Mouse (Mus musculus) megakaryocyte, embryonic 14.5 days (primary cell): ENCODE results near the gene Farp2. TPM values are rescaled to one million over a fixed set of nuclear protein-coding genes. Genes with fewer than 3 reads are reported as not detected.
"Not testable (repeated sequence)": the region's sequence is repeated elsewhere in the genome, so short reads cannot be mapped to it uniquely, and the experiment has no call there.

Experiments
- H3K27me3 ChIP-seq: replicated peaks from 2 replicates; pipeline ENCODE3; 2012; ENCODE audit warnings: inconsistent platforms
- H3K36me3 ChIP-seq: replicated peaks from 2 replicates; pipeline ENCODE3; 2012; ENCODE audit warnings: low read length, inconsistent platforms, mixed read lengths
- H3K4me1 ChIP-seq: 2 replicates; pipeline ENCODE4 v1.6.1; 2012; ENCODE audit warnings: inconsistent platforms
- H3K4me3 ChIP-seq: replicated peaks from 2 replicates; pipeline ENCODE3; 2012; ENCODE audit warnings: moderate library complexity, mild to moderate bottlenecking, inconsistent platforms
- H3K9me3 ChIP-seq: 2 replicates; pipeline ENCODE4 v1.6.1; 2012; ENCODE audit warnings: inconsistent platforms
- FLI1 ChIP-seq: IDR thresholded peaks from 2 replicates; pipeline ENCODE4 v1.6.1; 2012; ENCODE audit warnings: low read length, inconsistent platforms, mixed read lengths
- GATA1 ChIP-seq: IDR thresholded peaks from 3 replicates; pipeline ENCODE4 v1.6.1; 2012; ENCODE audit warnings: mixed read lengths, low read length, inconsistent platforms, borderline replicate concordance
- polyA plus RNA-seq: library from polyadenylated mRNA; stranded (reverse); fragments of >175 nt; gene quantifications from 2 replicates; pipeline ENCODE4 v1.2.3, GENCODE M21; 2012; ENCODE audit warnings: low replicate concordance; ENCODE audit not compliant: insufficient read depth

Gene Farp2
- polyA plus RNA-seq, 1 experiment = not detected

DNA sequence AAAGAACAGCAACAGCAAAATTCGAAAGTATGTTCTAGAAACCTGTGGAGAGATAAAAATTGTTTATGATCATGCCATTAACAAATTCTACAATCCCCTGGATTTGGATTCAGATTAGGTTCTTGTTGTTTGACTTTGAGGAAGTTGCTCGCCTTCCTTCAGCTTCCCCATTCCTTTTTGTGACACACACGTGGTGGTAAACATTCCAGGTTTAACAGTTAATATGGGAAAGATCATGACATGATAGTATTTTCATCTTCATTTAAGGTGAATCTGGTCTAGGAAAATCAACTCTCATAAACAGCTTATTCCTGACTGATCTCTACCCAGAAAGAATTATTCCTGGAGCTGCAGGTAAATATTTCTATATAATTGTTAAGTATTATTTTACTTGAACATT is 16.6 kb upstream of the Farp2 start:
- TF ChIP-seq FLI1 (no peak), GATA1 (no peak)
- H3K4me3 ChIP-seq = no peak overlapping the region
- peaks cover 5% of the 10 kb centered on the region for H3K4me1 ChIP-seq
- H3K9me3 ChIP-seq = no peaks in the 10 kb centered on the region
- H3K27me3 ChIP-seq = no peaks in the 10 kb centered on the region
- peaks cover 83% of the 10 kb centered on the region for H3K36me3 ChIP-seq

DNA sequence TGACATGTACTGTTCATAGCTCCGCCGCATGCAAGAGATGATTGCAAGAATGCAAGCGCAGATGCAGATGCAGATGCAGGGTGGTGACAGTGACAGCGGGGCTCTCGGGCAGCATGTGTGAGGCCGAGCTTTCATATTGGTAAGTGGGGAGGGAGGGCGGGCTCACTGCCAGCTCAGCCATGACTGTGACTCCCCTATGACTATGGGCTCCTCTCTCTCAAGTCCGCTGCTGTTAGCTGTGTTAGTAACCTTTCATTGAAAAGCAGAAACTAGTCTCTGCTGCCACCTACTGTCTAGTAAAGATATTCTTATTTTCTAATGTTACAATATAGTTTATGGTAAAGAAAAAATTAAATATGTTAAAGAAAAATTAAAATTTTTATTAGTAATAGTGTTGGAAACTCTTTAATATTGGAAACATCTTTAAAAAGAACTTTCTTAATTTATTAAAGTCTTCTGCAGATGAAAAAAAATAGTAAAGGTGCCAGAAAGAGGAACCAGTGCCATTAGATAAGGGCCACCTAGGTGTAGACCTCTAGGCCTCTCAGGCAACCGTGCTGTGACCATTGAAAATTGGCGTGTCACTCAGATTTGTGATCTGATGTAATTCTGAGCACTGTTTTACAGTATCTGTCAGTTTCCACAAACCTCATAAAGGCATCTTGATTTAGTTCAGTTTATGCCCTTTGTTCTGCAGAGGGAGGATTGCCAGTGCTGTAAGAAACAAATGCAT is 4.8 kb upstream of the Farp2 start:
- H3K4me1 ChIP-seq = peaks cover 10% of the 10 kb centered on the region
- peaks cover 83% of the 10 kb centered on the region for H3K36me3 ChIP-seq
- no peaks in the 10 kb centered on the region for H3K27me3 ChIP-seq
- TF ChIP-seq GATA1 = no peak
- no peak for TF ChIP-seq FLI1
- H3K4me3 ChIP-seq = no peak overlapping the region
- no peaks in the 10 kb centered on the region for H3K9me3 ChIP-seq

DNA sequence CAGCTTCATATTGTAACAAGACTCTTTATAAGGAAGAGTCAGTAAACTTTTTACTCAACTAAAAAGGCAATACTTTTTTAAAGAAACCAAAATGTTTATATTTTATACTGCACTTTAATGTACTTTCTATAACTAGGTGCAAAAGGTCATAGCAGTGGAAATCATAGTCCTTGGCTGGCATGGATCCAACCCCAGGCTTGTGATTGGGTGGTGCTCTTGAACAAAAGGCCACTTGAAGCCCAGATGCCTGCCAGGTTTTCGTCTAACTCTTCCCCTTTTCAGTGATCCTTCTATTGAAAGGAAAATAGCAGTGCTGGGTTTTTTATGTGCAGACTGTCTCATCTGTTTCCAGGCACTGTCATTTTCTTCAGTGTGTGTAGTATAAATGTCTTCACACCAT is 3.3 kb upstream of the Farp2 start:
- H3K9me3 ChIP-seq, H3K4me3 ChIP-seq, H3K27me3 ChIP-seq: not testable (repeated sequence)
- Histone ChIP-seq H3K36me3 (peaks cover 68% of the 10 kb centered on the region), H3K4me1 (peaks cover 16% of the 10 kb centered on the region)

DNA sequence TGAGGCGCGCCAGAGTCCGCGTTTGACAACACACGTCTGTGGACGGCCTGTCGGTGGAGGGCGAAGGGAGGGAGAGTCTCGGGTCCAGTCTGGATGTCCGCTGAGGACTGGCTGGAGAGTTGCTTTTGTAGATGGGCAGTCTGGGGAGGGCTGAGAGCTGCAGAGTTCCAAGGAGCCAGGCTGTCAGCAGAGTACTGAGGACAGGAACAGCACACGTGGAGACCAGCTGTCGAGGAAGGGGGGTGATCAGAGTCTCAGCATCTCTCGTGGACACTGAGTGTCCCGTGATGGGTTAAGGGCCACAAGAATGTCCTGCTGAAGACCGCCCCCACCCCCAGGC is 442 bp downstream of the Farp2 start:
- H3K9me3 ChIP-seq = peaks cover 6% of the 10 kb centered on the region; the same call in 1 of the 2 replicates
- peak overlapping the region; percentile 94 for H3K4me3 ChIP-seq
- no peak for TF ChIP-seq FLI1
- no peak for TF ChIP-seq GATA1
- H3K27me3 ChIP-seq = peaks cover 11% of the 10 kb centered on the region
- peaks cover 16% of the 10 kb centered on the region for H3K4me1 ChIP-seq
- H3K36me3 ChIP-seq = peaks cover 32% of the 10 kb centered on the region

DNA sequence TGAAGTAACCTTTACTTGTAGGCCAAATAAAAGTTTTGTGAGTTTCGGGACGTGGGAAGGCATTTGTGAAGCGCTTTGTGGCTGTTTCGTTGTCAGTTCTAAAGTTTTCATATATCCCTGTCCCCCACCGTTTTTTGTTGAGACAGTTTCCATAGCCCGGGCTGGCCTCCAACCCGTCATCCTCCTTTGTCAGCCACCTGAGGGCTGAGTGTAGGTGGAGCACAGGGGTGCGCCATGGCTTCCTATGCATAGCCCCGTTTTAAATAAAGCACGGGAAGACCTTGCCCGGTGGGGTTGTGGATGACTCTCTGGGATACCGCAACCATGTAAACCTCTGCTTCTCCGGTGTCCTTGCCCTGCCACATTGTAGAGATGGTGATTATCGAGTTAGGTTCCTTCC is 1.3 kb downstream of the Farp2 start:
- peaks cover 23% of the 10 kb centered on the region for H3K36me3 ChIP-seq
- H3K4me1 ChIP-seq = peaks cover 16% of the 10 kb centered on the region
- peaks cover 6% of the 10 kb centered on the region; the same call in 1 of the 2 replicates for H3K9me3 ChIP-seq
- peaks cover 13% of the 10 kb centered on the region for H3K27me3 ChIP-seq
- TF ChIP-seq FLI1 (no peak), GATA1 (no peak)
- no peak overlapping the region for H3K4me3 ChIP-seq

DNA sequence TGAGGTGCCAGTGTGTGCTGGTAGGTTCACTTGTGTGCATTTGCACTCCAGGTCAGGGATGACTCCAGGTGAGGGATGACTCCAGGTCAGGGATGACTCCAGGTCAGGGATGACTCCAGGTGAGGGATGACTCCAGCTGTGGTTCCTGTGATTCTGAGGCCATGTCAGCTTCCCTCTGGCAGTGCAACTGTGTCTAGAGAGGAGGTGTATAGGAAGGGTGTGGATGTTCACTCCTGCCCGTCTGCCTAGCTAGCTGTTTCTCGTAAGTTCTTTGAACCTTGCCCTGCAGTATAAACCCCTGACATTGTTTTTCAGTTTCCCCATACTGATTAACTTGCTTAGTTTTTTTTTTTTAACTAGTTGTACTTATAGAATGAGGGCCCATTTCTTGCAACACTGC is 9.6 kb downstream of the Farp2 start:
- H3K36me3 ChIP-seq = no peaks in the 10 kb centered on the region
- H3K4me1 ChIP-seq = 0 out of 2 replicates have a peak, but pooled peaks cover 3% of the 10 kb centered on the region
- TF ChIP-seq FLI1 (no peak), GATA1 (no peak)
- H3K4me3 ChIP-seq = no peak overlapping the region
- peaks cover 6% of the 10 kb centered on the region for H3K27me3 ChIP-seq
- no peaks in the 10 kb centered on the region for H3K9me3 ChIP-seq

DNA sequence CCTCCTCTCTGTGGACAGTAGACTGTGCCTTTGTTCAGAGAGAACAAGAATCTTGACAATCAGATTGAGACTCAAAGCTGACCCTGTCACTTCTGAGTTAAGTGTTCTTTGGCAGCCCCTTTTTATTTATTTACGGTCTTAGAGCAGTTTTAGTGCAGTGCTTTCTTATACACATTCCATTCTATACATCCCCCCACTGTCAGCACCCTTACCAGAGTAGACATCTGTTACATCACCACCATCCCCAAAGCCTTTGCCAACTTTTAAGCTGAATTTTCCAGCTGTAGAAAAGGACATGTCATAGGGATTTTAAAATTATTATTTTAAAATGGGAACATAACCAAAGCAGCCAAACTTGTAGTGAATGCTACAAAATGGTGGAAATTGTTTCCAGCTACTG is 10.4 kb downstream of the Farp2 start:
- no peaks in the 10 kb centered on the region for H3K9me3 ChIP-seq
- peaks cover 6% of the 10 kb centered on the region for H3K27me3 ChIP-seq
- no peak overlapping the region for H3K4me3 ChIP-seq
- TF ChIP-seq GATA1 (no peak), FLI1 (no peak)
- H3K4me1 ChIP-seq = 0 out of 2 replicates have a peak, but pooled peaks cover 3% of the 10 kb centered on the region
- H3K36me3 ChIP-seq = no peaks in the 10 kb centered on the region

DNA sequence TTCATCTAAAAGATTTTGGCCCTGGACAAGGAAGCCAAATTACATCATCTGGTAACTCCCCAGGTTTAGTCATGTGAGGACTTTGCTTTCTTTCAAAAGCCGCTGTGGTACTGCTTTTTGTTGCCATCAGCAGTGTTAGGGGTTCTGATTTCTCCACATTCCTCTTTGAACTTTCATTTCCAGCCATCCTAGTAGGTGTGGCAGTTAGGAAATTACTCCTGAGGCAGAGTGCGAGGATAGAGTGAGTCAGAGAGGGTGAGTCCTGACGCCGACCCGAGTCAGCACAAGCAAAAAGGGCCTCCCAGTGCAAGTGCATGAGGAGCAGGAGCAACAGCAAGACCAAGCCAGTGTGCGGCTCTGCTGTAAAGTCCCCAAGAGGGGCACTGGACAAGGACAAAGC is 17.9 kb downstream of the Farp2 start:
- Histone ChIP-seq H3K4me1 (peaks cover 6% of the 10 kb centered on the region; the same call in 1 of the 2 replicates), H3K27me3 (peaks cover 5% of the 10 kb centered on the region), H3K9me3 (peaks cover 5% of the 10 kb centered on the region), H3K36me3 (no peaks in the 10 kb centered on the region), H3K4me3 (no peak overlapping the region)
- TF ChIP-seq GATA1 (no peak), FLI1 (no peak)

DNA sequence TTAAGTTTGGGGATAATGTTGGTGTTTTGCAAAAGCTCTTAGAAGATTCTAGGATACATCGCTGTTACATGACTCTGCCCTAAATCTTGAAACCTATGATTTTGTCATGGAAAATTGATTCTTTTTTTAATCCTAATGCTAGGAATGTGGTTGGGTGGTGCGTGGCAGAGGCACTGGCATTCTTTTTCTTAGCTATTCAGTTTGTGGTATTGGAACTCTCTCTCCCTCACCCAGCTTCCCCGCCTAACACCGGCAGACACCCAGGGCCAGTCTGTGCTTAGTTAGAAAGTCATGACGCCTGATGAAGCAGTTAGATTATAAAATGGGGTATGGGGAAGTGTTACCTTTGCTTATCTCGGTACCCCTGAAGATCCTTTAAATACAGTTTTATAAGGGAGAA is 25.3 kb downstream of the Farp2 start:
- Histone ChIP-seq H3K9me3 (peaks cover 16% of the 10 kb centered on the region), H3K27me3 (no peaks in the 10 kb centered on the region), H3K4me1 (peaks cover 3% of the 10 kb centered on the region; the same call in 1 of the 2 replicates), H3K36me3 (peaks cover 3% of the 10 kb centered on the region), H3K4me3 (no peak overlapping the region)
- TF ChIP-seq GATA1 (no peak), FLI1 (no peak)

DNA sequence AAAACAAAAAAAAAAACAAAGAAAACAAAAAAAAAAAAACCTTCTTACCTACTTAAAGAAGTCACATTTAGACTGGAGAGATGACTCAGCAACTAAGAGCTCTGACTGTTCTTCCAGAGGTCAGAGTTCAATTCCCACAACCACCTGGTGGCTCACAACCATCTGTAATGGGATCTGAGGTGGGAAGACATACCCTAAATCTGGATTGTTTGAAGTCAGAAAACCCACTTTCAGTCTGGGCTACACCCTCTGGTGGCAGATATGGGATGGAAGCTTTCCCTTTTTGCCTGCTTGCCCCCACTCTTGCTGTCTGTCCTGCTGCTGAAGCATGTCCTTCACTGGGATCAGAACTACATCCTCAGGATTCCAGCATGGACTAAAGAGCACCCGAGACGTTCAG is 31.3 kb downstream of the Farp2 start:
- Histone ChIP-seq H3K4me3 (no peak overlapping the region), H3K9me3 (no peaks in the 10 kb centered on the region), H3K27me3 (peaks cover 3% of the 10 kb centered on the region), H3K4me1 (peaks cover 15% of the 10 kb centered on the region), H3K36me3 (no peaks in the 10 kb centered on the region)
- TF ChIP-seq FLI1 (no peak), GATA1 (no peak)
